Mouse (Mus musculus): ENCODE measurements around the gene Pycard. TPM values are rescaled to one million over a fixed set of nuclear protein-coding genes. Genes with fewer than 3 reads are reported as not detected.
"Not testable (repeated sequence)": the region's sequence is repeated elsewhere in the genome, so short reads cannot be mapped to it uniquely, and the experiment has no call there.

The Pycard gene
- polyA plus RNA-seq, 1 experiment: 8.9 TPM

- TF ChIP-seq POLR2A (IDR thresholded peaks at IDR 0.05; ENCODE audit: extremely low read depth, insufficient read depth, low read length) (no peak), CTCF (IDR thresholded peaks at IDR 0.05; ENCODE audit: extremely low read depth, insufficient read depth, low read length) (no peak)
- H3K27ac ChIP-seq (ENCODE audit: insufficient read depth, low read length): no peak overlapping the region
- H3K4me1 ChIP-seq (ENCODE audit: control insufficient read depth, insufficient read depth, low read length): no peaks in the 10 kb centered on the region
- no peak overlapping the region for H3K4me3 ChIP-seq (ENCODE audit: insufficient read depth, low read length)
Measured at GRCm38 (mm10) chr7:127952864-127953581, 40.6 kb downstream of the Pycard start.

GRCm38 (mm10) chr7:127946470-127947023 is 47.1 kb downstream of the Pycard start, which contains the start of gene Prss36:
TSS of gene Prss36 (minus strand) at chr7:127946725.
- TF ChIP-seq CTCF (IDR thresholded peaks at IDR 0.05; ENCODE audit: extremely low read depth, insufficient read depth, low read length) (no peak), POLR2A (IDR thresholded peaks at IDR 0.05; ENCODE audit: extremely low read depth, insufficient read depth, low read length) (no peak)
- H3K27ac ChIP-seq (ENCODE audit: insufficient read depth, low read length): no peak within 1 kb of the TSS
- no peaks in the 10 kb centered on the region for H3K4me1 ChIP-seq (ENCODE audit: control insufficient read depth, insufficient read depth, low read length)
- H3K4me3 ChIP-seq (ENCODE audit: insufficient read depth, low read length): no peak within 1 kb of the TSS

GRCm38 (mm10) chr7:127944614-127945013 is 49.1 kb downstream of the Pycard start:
- Histone ChIP-seq H3K4me1 (ENCODE audit: control insufficient read depth, insufficient read depth, low read length) (no peaks in the 10 kb centered on the region), H3K4me3 (ENCODE audit: insufficient read depth, low read length) (no peak overlapping the region), H3K27ac (ENCODE audit: insufficient read depth, low read length) (no peak overlapping the region)
- TF ChIP-seq CTCF (IDR thresholded peaks at IDR 0.05; ENCODE audit: extremely low read depth, insufficient read depth, low read length) (no peak), POLR2A (IDR thresholded peaks at IDR 0.05; ENCODE audit: extremely low read depth, insufficient read depth, low read length) (no peak)

GRCm38 (mm10) chr7:127942097-127942496 is 51.6 kb downstream of the Pycard start:
- not testable (repeated sequence) for H3K4me1 ChIP-seq (ENCODE audit: control insufficient read depth, insufficient read depth, low read length); H3K4me3 ChIP-seq (ENCODE audit: insufficient read depth, low read length)

More at GRCm38 (mm10) chr7:127942097-127942496, 51.6 kb downstream of the Pycard start:
- H3K27ac ChIP-seq (ENCODE audit: insufficient read depth, low read length): not testable (repeated sequence)

Other genes with a start within 250 kb of the Pycard start
- gene Fbxl19, start 249.3 kb downstream of the Pycard start, polyA plus RNA-seq (2012; rRNA removed): 59.2 and 60.7 TPM in 2 replicates
- 24.6 and 25.0 TPM in 2 replicates for gene Orai3, start 224.1 kb downstream of the Pycard start, polyA plus RNA-seq (2012; rRNA removed)
- gene Setd1a, start 217.2 kb downstream of the Pycard start, polyA plus RNA-seq (2012; rRNA removed): 15.7 and 16.4 TPM in 2 replicates
- gene Gm49388, start 208.3 kb downstream of the Pycard start, polyA plus RNA-seq (2012; rRNA removed): not detected in 2 replicates
- 14.2 and 14.5 TPM in 2 replicates for gene Hsd3b7, start 193.3 kb downstream of the Pycard start, polyA plus RNA-seq (2012; rRNA removed)
- 118 and 122 TPM in 2 replicates for gene Stx4a, start 169.6 kb downstream of the Pycard start, polyA plus RNA-seq (2012; rRNA removed)
- gene Stx1b, start 169.3 kb downstream of the Pycard start, polyA plus RNA-seq (2012; rRNA removed): 381 and 383 TPM in 2 replicates
- gene Zfp646, start 117.6 kb downstream of the Pycard start, polyA plus RNA-seq (2012; rRNA removed): 14.9 and 15.1 TPM in 2 replicates
- 12.9 and 13.5 TPM in 2 replicates for gene Zfp668, start 117.0 kb downstream of the Pycard start, polyA plus RNA-seq (2012; rRNA removed)
- gene Prss53, start 102.9 kb downstream of the Pycard start, polyA plus RNA-seq (2012; rRNA removed): 4.1 and 4.6 TPM in 2 replicates
- gene Gm21974, start 98.4 kb downstream of the Pycard start, polyA plus RNA-seq (2012; rRNA removed): not detected in 2 replicates
- gene Vkorc1, start 98.2 kb downstream of the Pycard start, polyA plus RNA-seq (2012; rRNA removed): 56.8 and 67.0 TPM in 2 replicates
- 55.7 and 59.2 TPM in 2 replicates for gene Bckdk, start 89.8 kb downstream of the Pycard start, polyA plus RNA-seq (2012; rRNA removed)
- gene Kat8, start 81.4 kb downstream of the Pycard start, polyA plus RNA-seq (2012; rRNA removed): 39.1 and 44.1 TPM in 2 replicates
- gene Prss8, start 63.8 kb downstream of the Pycard start, polyA plus RNA-seq (2012; rRNA removed): 0.08 and 0.15 TPM in 2 replicates
- 17.0 and 17.9 TPM in 2 replicates for gene Prss36, start 47.1 kb downstream of the Pycard start, polyA plus RNA-seq (2012; rRNA removed)
- 380 and 408 TPM in 2 replicates for gene Fus, start 26.4 kb downstream of the Pycard start, polyA plus RNA-seq (2012; rRNA removed)
- gene Trim72, start 10.1 kb upstream of the Pycard start, polyA plus RNA-seq (2012; rRNA removed): 1.6 and 1.7 TPM in 2 replicates
- gene Itgam, start 68.8 kb upstream of the Pycard start, polyA plus RNA-seq (2012; rRNA removed): 15.2 and 15.4 TPM in 2 replicates
- 0.02 and 0.10 TPM in 2 replicates for gene Gm49368, start 68.8 kb upstream of the Pycard start, polyA plus RNA-seq (2012; rRNA removed)
- 0.21 and 0.23 TPM in 2 replicates for gene Itgax, start 135.7 kb upstream of the Pycard start, polyA plus RNA-seq (2012; rRNA removed)
- 0.67 and 0.87 TPM in 2 replicates for gene Itgad, start 160.5 kb upstream of the Pycard start, polyA plus RNA-seq (2012; rRNA removed)
- gene Cox6a2, start 212.5 kb upstream of the Pycard start, polyA plus RNA-seq (2012; rRNA removed): 29.5 and 36.4 TPM in 2 replicates
- 12.9 and 13.0 TPM in 2 replicates for gene Armc5, start 243.5 kb upstream of the Pycard start, polyA plus RNA-seq (2012; rRNA removed)
- 1.9 and 2.4 TPM in 2 replicates for gene 9130023H24Rik, start 244.2 kb upstream of the Pycard start, polyA plus RNA-seq (2012; rRNA removed)